9 mouse cellular contexts compared by ENCODE assay signal in genomic region chr5:103995181-103995580, GRCm38 (mm10). TPM values are rescaled to one million over a fixed set of nuclear protein-coding genes. Genes with fewer than 3 reads are reported as not detected.
DNase-seq lines count a peak whose midpoint lies in the region; ATAC-seq and TF ChIP-seq lines count a peak whose summit lies in the region.
"Had no signal": no experiment of that assay in that cellular context is flagged by ENCODE, and none has a peak within 500 bp of the region (broad histone marks: within the 10 kb centered on the region; RNA-seq: fewer than 3 reads in every experiment).

No protein-coding gene starts in this region.

- peak; percentile 66 for DNase-seq in heart, embryonic 10.5 days (ENCODE audit: low spot score)
- DNase-seq in 3T3-L1 (ENCODE audit: low read depth, low spot score) (peak; percentile 66), G1E (ENCODE audit: low spot score) (no peak)
- DNase-seq in retina, embryonic 14.5 days (ENCODE audit: low spot score), result peak; percentile 61
- no peak for DNase-seq in urinary bladder, postnatal 4 days (ENCODE audit: low spot score in 2 of 2)
- no peak for DNase-seq in right cerebral cortex, postnatal 4 days

- WGBS in heart, embryonic 10.5 days, result 51% methylated on average over 3 of the region's 3 CpGs
- 42% methylated on average over 3 of the region's 3 CpGs for WGBS in heart, embryonic 11.5 days (ENCODE audit: insufficient replicate concordance)

- no peak for ATAC-seq in heart, embryonic 11.5 days (replicated peaks; ENCODE audit: insufficient number of reproducible peaks, low FRiP score, low TSS enrichment)
- ATAC-seq in G1E (ENCODE audit: extremely low read depth, insufficient number of reproducible peaks, low FRiP score, poor library complexity, severe bottlenecking), result peak; percentile 18; the same call in 1 of the 2 replicates
- ATAC-seq in granulocyte monocyte progenitor cell, adult 5-6 weeks (replicated peaks; ENCODE audit: poor library complexity, severe bottlenecking), result peak; percentile 53

- H3K4me3 ChIP-seq in heart, embryonic 10.5 days, result no peak overlapping the region
- H3K4me3 ChIP-seq in heart, embryonic 11.5 days (ENCODE audit: low read depth, low read length), result no peak overlapping the region
- no peak overlapping the region for H3K4me3 ChIP-seq in G1E (ENCODE audit: low read depth, low read length)
- H3K4me3 ChIP-seq: embryonic facial prominence, embryonic 13.5 days had no signal

- H3K4me1 ChIP-seq in heart, embryonic 10.5 days, result no peaks in the 10 kb centered on the region
- H3K4me1 ChIP-seq in heart, embryonic 11.5 days (ENCODE audit: control insufficient read depth, insufficient read depth, low read length), result no peaks in the 10 kb centered on the region
- H3K4me1 ChIP-seq in G1E (ENCODE audit: insufficient read depth, low read depth, low read length), result no peaks in the 10 kb centered on the region
- H3K4me1 ChIP-seq: embryonic facial prominence, embryonic 13.5 days had no signal

- no peak overlapping the region for H3K27ac ChIP-seq in heart, embryonic 10.5 days
- H3K27ac ChIP-seq in heart, embryonic 11.5 days (ENCODE audit: low read depth, low read length), result no peak overlapping the region
- H3K27ac ChIP-seq: embryonic facial prominence, embryonic 13.5 days had no signal

- TF ChIP-seq CTCF in G1E (IDR thresholded peaks at IDR 0.05; ENCODE audit: low read depth, low read length), result 0 out of 2 replicates have a peak, but pooled peaks have one; percentile 8

- no peak overlapping the region for H3K4me2 ChIP-seq in heart, embryonic 11.5 days
- H3K4me2 ChIP-seq: embryonic facial prominence, embryonic 13.5 days had no signal

- H3K9ac ChIP-seq in heart, embryonic 11.5 days (ENCODE audit: low read depth, low read length), result no peak overlapping the region
- H3K9ac ChIP-seq: embryonic facial prominence, embryonic 13.5 days had no signal

- H3K9me3 ChIP-seq in heart, embryonic 10.5 days, result no peaks in the 10 kb centered on the region
- no peaks in the 10 kb centered on the region for H3K9me3 ChIP-seq in heart, embryonic 11.5 days (replicated peaks; ENCODE audit: control insufficient read depth, low read length)
- H3K9me3 ChIP-seq in G1E (replicated peaks), result no peaks in the 10 kb centered on the region
- H3K9me3 ChIP-seq: embryonic facial prominence, embryonic 13.5 days had no signal

- H3K36me3 ChIP-seq in heart, embryonic 10.5 days, result peaks cover 1% of the 10 kb centered on the region; the same call in 1 of the 2 replicates
- no peaks in the 10 kb centered on the region for H3K36me3 ChIP-seq in heart, embryonic 11.5 days (ENCODE audit: control insufficient read depth, insufficient read depth, low read length)
- no peaks in the 10 kb centered on the region for H3K36me3 ChIP-seq in G1E (replicated peaks)
- H3K36me3 ChIP-seq: embryonic facial prominence, embryonic 13.5 days had no signal

- H3K27me3 ChIP-seq in heart, embryonic 10.5 days (ENCODE audit: insufficient read depth, poor library complexity, severe bottlenecking), result no peaks in the 10 kb centered on the region
- no peaks in the 10 kb centered on the region for H3K27me3 ChIP-seq in heart, embryonic 11.5 days (ENCODE audit: control insufficient read depth, insufficient read depth, low read length)
- H3K27me3 ChIP-seq in G1E (ENCODE audit: insufficient read depth, low read length), result no peaks in the 10 kb centered on the region
- H3K27me3 ChIP-seq: embryonic facial prominence, embryonic 13.5 days had no signal

RNA-seq across cellular contexts. Expression of gene Hsd17b13, which starts 18.0 kb away (rescaled TPM):
- polyA plus RNA-seq in heart, embryonic 10.5 days (2016; fragmentation: Nextera tagmentation; extraction: Ambion mirVana), result not detected in 2 replicates
- 0.20 TPM in 1 of 2 replicates, not detected in the other for polyA plus RNA-seq in heart, embryonic 11.5 days (2014; fragmentation: Nextera tagmentation; extraction: Ambion mirVana)
- total RNA-seq in G1E (2014; fragmentation: Nextera tagmentation) (not detected in 2 replicates), G1E (2017) (0.12 TPM in 1 of 2 replicates, not detected in the other)
- not detected in 2 replicates for polyA plus RNA-seq in G1E (2012)
- not detected in 2 replicates for total RNA-seq in granulocyte monocyte progenitor cell, adult 5-6 weeks (2014; fragmentation: Nextera tagmentation)
- not detected in 2 replicates for total RNA-seq in granulocyte monocyte progenitor cell, adult 5-6 weeks (2017)
- polyA plus RNA-seq: embryonic facial prominence, embryonic 13.5 days had no signal

RNA-seq across cellular contexts. Expression of gene Hsd17b11, which starts 26.5 kb away (rescaled TPM):
- 2.5 and 3.6 TPM in 2 replicates for polyA plus RNA-seq in heart, embryonic 10.5 days (2016; fragmentation: Nextera tagmentation; extraction: Ambion mirVana)
- 4.2 and 5.3 TPM in 2 replicates for polyA plus RNA-seq in heart, embryonic 11.5 days (2014; fragmentation: Nextera tagmentation; extraction: Ambion mirVana)
- total RNA-seq in G1E (2014; fragmentation: Nextera tagmentation) (9.2 and 11.7 TPM in 2 replicates), G1E (2017) (9.0 and 9.5 TPM in 2 replicates)
- polyA plus RNA-seq in G1E (2012), result 0.47 and 0.82 TPM in 2 replicates
- 63.1 and 79.0 TPM in 2 replicates for total RNA-seq in granulocyte monocyte progenitor cell, adult 5-6 weeks (2014; fragmentation: Nextera tagmentation)
- 79.8 and 93.7 TPM in 2 replicates for total RNA-seq in granulocyte monocyte progenitor cell, adult 5-6 weeks (2017)

RNA-seq across cellular contexts. Expression of gene Nudt9, which starts 50.9 kb away (rescaled TPM):
- 55.5 and 68.7 TPM in 2 replicates for polyA plus RNA-seq in heart, embryonic 10.5 days (2016; fragmentation: Nextera tagmentation; extraction: Ambion mirVana)
- 51.8 and 53.5 TPM in 2 replicates for polyA plus RNA-seq in heart, embryonic 11.5 days (2014; fragmentation: Nextera tagmentation; extraction: Ambion mirVana)
- total RNA-seq in G1E (2014; fragmentation: Nextera tagmentation), result 61.9 and 65.6 TPM in 2 replicates
- 66.7 and 71.6 TPM in 2 replicates for total RNA-seq in G1E (2017)
- 116 and 139 TPM in 2 replicates for polyA plus RNA-seq in G1E (2012)
- 21.3 and 32.5 TPM in 2 replicates for total RNA-seq in granulocyte monocyte progenitor cell, adult 5-6 weeks (2014; fragmentation: Nextera tagmentation)
- 37.4 and 43.8 TPM in 2 replicates for total RNA-seq in granulocyte monocyte progenitor cell, adult 5-6 weeks (2017)

Comparison
In these comparisons a context has a peak if more than half of its experiments do, and no peak if none do; other contexts are left out.
1. DNase-seq: peak in heart, embryonic 10.5 days (single experiment), 3T3-L1 (single experiment) and retina, embryonic 14.5 days (single experiment); none in G1E (single experiment), urinary bladder, postnatal 4 days (0 of 2) and right cerebral cortex, postnatal 4 days (single experiment).